Mouse (Mus musculus) Muller cell, postnatal 12 days (primary cell): Measurements from ENCODE around the gene Vmn1r84.

ENCODE experiments used
- DNase-seq: peaks from one replicate; pipeline ENCODE4 v3.0.0-alpha.2; 2015; ENCODE audit errors: inconsistent ontology term

The Vmn1r84 gene

DNA sequence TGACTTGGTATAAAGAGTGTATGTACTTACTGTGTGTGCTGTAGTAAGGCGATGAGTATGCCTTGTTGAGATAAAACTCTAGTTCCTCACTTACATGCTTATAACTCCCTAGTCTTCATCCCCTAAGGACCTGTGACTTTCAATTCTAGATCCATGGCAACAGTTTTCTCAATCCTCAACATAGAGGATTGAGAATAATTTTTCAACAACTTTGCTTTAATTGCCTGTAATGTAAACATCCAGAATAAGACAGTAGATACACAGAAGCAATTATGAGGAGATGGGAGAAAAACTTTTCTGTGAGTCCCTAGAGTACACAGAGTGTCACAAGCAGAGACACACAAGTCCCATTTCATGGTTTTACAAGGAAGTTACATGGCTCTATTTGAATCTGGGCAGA is at the start of gene Vmn1r84:
Vmn1r84 (minus strand) TSS at position 101 of the 400 bp plus-strand sequence.
- no peak for DNase-seq

DNA sequence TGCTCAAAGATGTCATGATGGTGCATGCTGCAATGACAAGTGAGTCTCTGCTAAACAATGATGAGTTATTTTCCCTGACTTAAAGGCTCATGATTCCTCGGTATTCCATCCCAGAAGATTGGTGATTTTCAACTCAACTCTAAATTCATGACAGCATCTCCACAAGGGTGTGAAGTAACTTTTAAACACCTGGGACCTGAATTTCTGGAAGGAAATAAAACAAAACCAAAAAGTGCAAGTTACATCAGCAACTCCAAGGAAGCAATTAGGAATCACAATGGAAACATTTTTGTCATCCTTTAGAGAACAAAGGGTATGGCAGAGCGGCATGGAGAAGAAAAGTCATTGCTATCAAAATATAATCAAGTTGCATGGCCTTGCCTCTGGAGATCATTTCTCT is 39.7 kb downstream of the Vmn1r84 start, which contains the start of gene Vmn1r83:
Vmn1r83 (minus strand) TSS at position 101 of the 400 bp plus-strand sequence.
- DNase-seq, result no peak
